Mouse (Mus musculus) forebrain, embryonic 11.5 days (tissue): ENCODE data around the gene Rcvrn. TPM values are rescaled to one million over a fixed set of nuclear protein-coding genes. Genes with fewer than 3 reads are reported as not detected.

Experiments used
- ATAC-seq: fragments of 200-750 bp; cut with Nextera tagmentation; replicated peaks from 2 replicates; pipeline ENCODE4 v1.8.0; 2017; ENCODE audit warnings: moderate TSS enrichment; ENCODE audit not compliant: low FRiP score
- DNase-seq: peaks from one replicate; pipeline ENCODE4 v3.0.0-alpha.2; 2017; ENCODE audit warnings: low spot score
- H3K27ac ChIP-seq: fragments of 300-500 bp; sonication (generic); 2 replicates; pipeline ENCODE4 v1.5.1; 2014; ENCODE audit warnings: low read depth, low read length
- H3K27me3 ChIP-seq: fragments of 300-500 bp; sonication (generic); 2 replicates; pipeline ENCODE4 v1.6.1; 2014; ENCODE audit warnings: mild to moderate bottlenecking, low read length, mixed read lengths; ENCODE audit not compliant: control insufficient read depth, insufficient read depth
- H3K36me3 ChIP-seq: fragments of 300-500 bp; sonication (generic); 2 replicates; pipeline ENCODE4 v1.6.1; 2014; ENCODE audit warnings: mild to moderate bottlenecking, low read length, moderate library complexity, mixed read lengths; ENCODE audit not compliant: control insufficient read depth, insufficient read depth
- H3K4me1 ChIP-seq: fragments of 300-500 bp; sonication (generic); replicated peaks from 2 replicates; pipeline ENCODE4 v1.6.1; 2014; ENCODE audit warnings: low read length, mixed read lengths; ENCODE audit not compliant: control insufficient read depth, insufficient read depth
- H3K4me2 ChIP-seq: fragments of 300-500 bp; sonication (generic); 2 replicates; pipeline ENCODE4 v1.6.1; 2014; ENCODE audit warnings: low read depth, mild to moderate bottlenecking, low read length, moderate library complexity, mixed read lengths; ENCODE audit not compliant: severe bottlenecking
- H3K4me3 ChIP-seq: fragments of 300-500 bp; sonication (generic); 2 replicates; pipeline ENCODE4 v1.5.1; 2014; ENCODE audit warnings: low read depth, low read length
- H3K9ac ChIP-seq: fragments of 300-500 bp; sonication (generic); 2 replicates; pipeline ENCODE4 v1.6.1; 2014; ENCODE audit warnings: low read length
- H3K9me3 ChIP-seq: fragments of 300-500 bp; sonication (generic); 2 replicates; pipeline ENCODE4 v1.6.1; 2016; ENCODE audit warnings: low read length, mixed read lengths; ENCODE audit not compliant: control insufficient read depth
- WGBS: fragments of 180-500 bp; shearing (Covaris S2); extraction: QIAGEN DNeasy Blood & Tissue Kit; methylation state at CpG from one replicate; pipeline ENCODE4 v1.1.7; 2014; 5-methylcytosine and 5-hydroxymethylcytosine counted together
- polyA plus RNA-seq: library from polyadenylated mRNA; unstranded; fragments of >200 nt; fragmentation: Nextera tagmentation; extraction: Ambion mirVana; gene quantifications from 2 replicates; pipeline ENCODE4 v1.2.1, GENCODE M21; 2014

Rcvrn gene
- polyA plus RNA-seq, 1 experiment from 2014 or later: not detected

- ATAC-seq: no peak
- H3K27ac ChIP-seq: no peak overlapping the region
- no peaks in the 10 kb centered on the region for H3K9me3 ChIP-seq
- H3K4me1 ChIP-seq: no peaks in the 10 kb centered on the region
- H3K27me3 ChIP-seq: no peaks in the 10 kb centered on the region
- no peak overlapping the region for H3K4me2 ChIP-seq
- 90% methylated on average over 6 of the region's 6 CpGs for WGBS
- H3K9ac ChIP-seq: no peak overlapping the region
- H3K4me3 ChIP-seq: no peak overlapping the region
- H3K36me3 ChIP-seq: no peaks in the 10 kb centered on the region
- no peak for DNase-seq
Measured at GRCm38 (mm10) chr11:67727095-67727494, 32.0 kb downstream of the Rcvrn start.

DNA sequence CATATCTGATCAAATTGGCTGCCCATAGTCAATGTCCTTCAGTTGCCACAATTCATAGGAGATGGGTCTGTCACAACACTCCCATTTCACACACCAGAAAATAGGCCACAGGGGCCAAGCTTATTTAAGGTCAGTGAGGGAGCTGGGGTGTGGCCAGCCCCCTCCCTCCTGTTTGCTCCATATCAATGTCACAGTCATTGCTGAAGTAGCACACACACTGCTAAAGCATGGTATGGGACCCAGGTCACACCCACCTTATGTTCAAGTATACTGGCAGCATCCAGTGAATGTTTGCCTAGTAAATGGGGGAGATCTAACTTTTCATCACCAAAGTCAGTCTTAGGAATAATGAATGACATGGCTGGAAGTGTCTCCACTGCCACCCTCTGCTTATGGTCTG lies 33.6 kb downstream of the Rcvrn start:
- no peaks in the 10 kb centered on the region for H3K9me3 ChIP-seq
- H3K9ac ChIP-seq: no peak overlapping the region
- H3K36me3 ChIP-seq: no peaks in the 10 kb centered on the region
- no peak overlapping the region for H3K4me2 ChIP-seq
- no peaks in the 10 kb centered on the region for H3K27me3 ChIP-seq
- no peak overlapping the region for H3K4me3 ChIP-seq
- DNase-seq (no peak), ATAC-seq (no peak)
- no peak overlapping the region for H3K27ac ChIP-seq
- no peaks in the 10 kb centered on the region for H3K4me1 ChIP-seq

GRCm38 (mm10) chr11:67731056-67731455 lies 35.9 kb downstream of the Rcvrn start:
- Histone ChIP-seq H3K27ac (no peak overlapping the region), H3K4me1 (no peaks in the 10 kb centered on the region), H3K9ac (no peak overlapping the region), H3K36me3 (no peaks in the 10 kb centered on the region), H3K4me2 (no peak overlapping the region), H3K4me3 (no peak overlapping the region), H3K27me3 (no peaks in the 10 kb centered on the region), H3K9me3 (no peaks in the 10 kb centered on the region)
- DNase-seq (no peak), ATAC-seq (no peak)
- WGBS: 93% methylated on average over 2 of the region's 2 CpGs

DNA sequence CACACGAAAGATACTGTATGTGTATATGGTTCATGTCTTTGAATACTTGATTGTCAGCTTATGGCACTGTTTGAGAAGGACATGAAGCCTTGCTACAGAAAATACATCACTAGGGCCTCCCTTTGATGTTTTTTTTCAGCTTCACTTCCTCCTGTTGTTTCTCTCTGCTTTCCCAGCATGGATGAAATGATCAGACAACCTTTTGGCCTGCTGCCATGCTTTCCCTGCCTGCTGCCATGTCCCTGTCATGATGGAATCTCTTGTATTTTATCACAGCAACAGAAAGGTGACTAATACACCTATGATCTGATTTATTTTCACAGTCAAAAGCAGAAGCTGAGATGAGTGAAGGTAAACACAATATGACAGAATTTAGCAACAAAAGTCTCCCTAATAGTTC lies 38.6 kb downstream of the Rcvrn start:
- WGBS: 80% methylated on average over 1 of the region's 1 CpGs
- no peak overlapping the region for H3K4me2 ChIP-seq

DNA sequence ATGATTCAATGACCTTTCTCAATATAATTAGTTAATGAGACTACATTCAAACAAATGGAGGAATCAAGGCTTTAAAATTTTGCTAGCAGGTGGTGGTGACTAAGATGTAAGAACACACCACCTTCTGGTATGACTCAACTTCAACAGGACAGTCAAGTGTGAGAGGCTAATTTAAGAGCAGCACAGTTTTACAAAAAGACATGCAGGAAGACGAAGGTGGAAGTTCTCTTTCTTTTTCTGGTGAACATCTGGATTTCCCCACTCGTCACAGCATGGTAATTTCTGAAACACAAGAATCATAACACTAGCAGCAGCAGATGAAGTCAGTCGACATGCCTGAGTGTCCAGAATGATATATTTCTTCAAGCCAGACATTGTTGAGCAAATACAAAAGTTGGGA lies 39.5 kb downstream of the Rcvrn start:
- no peak overlapping the region for H3K4me2 ChIP-seq
- ATAC-seq (no peak), DNase-seq (no peak)
- no peaks in the 10 kb centered on the region for H3K4me1 ChIP-seq
- WGBS: 82% methylated on average over 3 of the region's 3 CpGs
- H3K9ac ChIP-seq: no peak overlapping the region
- H3K9me3 ChIP-seq: no peaks in the 10 kb centered on the region
- no peaks in the 10 kb centered on the region for H3K36me3 ChIP-seq
- H3K27ac ChIP-seq: no peak overlapping the region
- H3K27me3 ChIP-seq: no peaks in the 10 kb centered on the region
- H3K4me3 ChIP-seq: no peak overlapping the region

More for the DNA sequence above, 38.6 kb downstream of the Rcvrn start:
- no peaks in the 10 kb centered on the region for H3K4me1 ChIP-seq
- H3K9ac ChIP-seq: no peak overlapping the region
- DNase-seq: no peak
- H3K27ac ChIP-seq: no peak overlapping the region
- H3K9me3 ChIP-seq: no peaks in the 10 kb centered on the region
- ATAC-seq: no peak
- no peak overlapping the region for H3K4me3 ChIP-seq
- no peaks in the 10 kb centered on the region for H3K27me3 ChIP-seq
- no peaks in the 10 kb centered on the region for H3K36me3 ChIP-seq

GRCm38 (mm10) chr11:67738345-67738744 lies 43.2 kb downstream of the Rcvrn start:
- ATAC-seq (no peak), DNase-seq (no peak)
- no peak overlapping the region for H3K4me3 ChIP-seq
- 84% methylated on average over 6 of the region's 6 CpGs for WGBS
- H3K36me3 ChIP-seq: no peaks in the 10 kb centered on the region
- no peak overlapping the region for H3K9ac ChIP-seq
- no peaks in the 10 kb centered on the region for H3K9me3 ChIP-seq
- no peak overlapping the region for H3K4me2 ChIP-seq
- H3K4me1 ChIP-seq: no peaks in the 10 kb centered on the region
- no peak overlapping the region for H3K27ac ChIP-seq
- no peaks in the 10 kb centered on the region for H3K27me3 ChIP-seq

GRCm38 (mm10) chr11:67738846-67739490 lies 43.8 kb downstream of the Rcvrn start:
- H3K4me1 ChIP-seq: no peaks in the 10 kb centered on the region
- no peaks in the 10 kb centered on the region for H3K27me3 ChIP-seq
- no peak overlapping the region for H3K9ac ChIP-seq
- DNase-seq (no peak), ATAC-seq (no peak)
- H3K9me3 ChIP-seq: no peaks in the 10 kb centered on the region
- no peak overlapping the region for H3K27ac ChIP-seq
- no peaks in the 10 kb centered on the region for H3K36me3 ChIP-seq
- WGBS: 88% methylated on average over 5 of the region's 5 CpGs
- no peak overlapping the region for H3K4me3 ChIP-seq
- no peak overlapping the region for H3K4me2 ChIP-seq

GRCm38 (mm10) chr11:67741569-67741968 lies 46.4 kb downstream of the Rcvrn start:
- H3K27ac ChIP-seq: no peak overlapping the region
- H3K4me1 ChIP-seq: no peaks in the 10 kb centered on the region
- no peak overlapping the region for H3K4me2 ChIP-seq
- H3K27me3 ChIP-seq: no peaks in the 10 kb centered on the region
- no peaks in the 10 kb centered on the region for H3K36me3 ChIP-seq
- no peaks in the 10 kb centered on the region for H3K9me3 ChIP-seq
- no peak overlapping the region for H3K9ac ChIP-seq
- ATAC-seq: no peak
- no peak for DNase-seq
- H3K4me3 ChIP-seq: no peak overlapping the region
